Mouse (Mus musculus) stomach, embryonic 16.5 days (tissue): Measurements from ENCODE around the gene Fbln2. TPM values are rescaled to one million over a fixed set of nuclear protein-coding genes. Genes with fewer than 3 reads are reported as not detected.

Source experiments
- ATAC-seq: fragments of 200-750 bp; cut with Nextera tagmentation; 2 replicates; pipeline ENCODE4 v1.8.0; 2017; ENCODE audit warnings: moderate number of reproducible peaks, moderate TSS enrichment; ENCODE audit not compliant: insufficient read depth, low FRiP score
- H3K27ac ChIP-seq: fragments of 300-500 bp; sonication (generic); 2 replicates; pipeline ENCODE4 v1.5.1; 2014; ENCODE audit warnings: low read length
- H3K27me3 ChIP-seq: fragments of 300-500 bp; sonication (generic); 2 replicates; pipeline ENCODE4 v1.6.1; 2014; ENCODE audit warnings: low read length, control low read depth, mixed read lengths; ENCODE audit not compliant: control insufficient read depth, insufficient read depth
- H3K36me3 ChIP-seq: fragments of 300-500 bp; sonication (generic); 2 replicates; pipeline ENCODE4 v1.6.1; 2014; ENCODE audit warnings: low read length; ENCODE audit not compliant: control insufficient read depth, insufficient read depth
- H3K4me1 ChIP-seq: fragments of 300-500 bp; sonication (generic); 2 replicates; pipeline ENCODE4 v1.6.1; 2014; ENCODE audit warnings: low read length, control low read depth, mixed read lengths; ENCODE audit not compliant: control insufficient read depth, insufficient read depth
- H3K4me2 ChIP-seq: fragments of 300-500 bp; sonication (generic); 2 replicates; pipeline ENCODE4 v1.6.1; 2014; ENCODE audit warnings: low read depth, low read length, mixed read lengths
- H3K4me3 ChIP-seq: fragments of 300-500 bp; sonication (generic); replicated peaks from 2 replicates; pipeline ENCODE4 v1.5.1; 2014; ENCODE audit warnings: mild to moderate bottlenecking, low read length
- H3K9ac ChIP-seq: fragments of 300-500 bp; sonication (generic); 2 replicates; pipeline ENCODE4 v1.6.1; 2014; ENCODE audit warnings: low read length
- H3K9me3 ChIP-seq: fragments of 300-500 bp; sonication (generic); replicated peaks from 2 replicates; pipeline ENCODE4 v1.6.1; 2016; ENCODE audit warnings: low read length, control low read depth; ENCODE audit not compliant: control insufficient read depth
- WGBS: fragments of 180-500 bp; shearing (Covaris S2); extraction: QIAGEN DNeasy Blood & Tissue Kit; methylation state at CpG from one replicate; pipeline ENCODE4 v1.1.7; 2014; 5-methylcytosine and 5-hydroxymethylcytosine counted together
- polyA plus RNA-seq: library from polyadenylated mRNA; unstranded; fragments of >200 nt; fragmentation: Nextera tagmentation; extraction: Ambion mirVana; gene quantifications from 2 replicates; pipeline ENCODE4 v1.2.1, GENCODE M21; 2015

The Fbln2 gene
- polyA plus RNA-seq, 1 experiment from 2014 or later = 63.0 TPM

DNA sequence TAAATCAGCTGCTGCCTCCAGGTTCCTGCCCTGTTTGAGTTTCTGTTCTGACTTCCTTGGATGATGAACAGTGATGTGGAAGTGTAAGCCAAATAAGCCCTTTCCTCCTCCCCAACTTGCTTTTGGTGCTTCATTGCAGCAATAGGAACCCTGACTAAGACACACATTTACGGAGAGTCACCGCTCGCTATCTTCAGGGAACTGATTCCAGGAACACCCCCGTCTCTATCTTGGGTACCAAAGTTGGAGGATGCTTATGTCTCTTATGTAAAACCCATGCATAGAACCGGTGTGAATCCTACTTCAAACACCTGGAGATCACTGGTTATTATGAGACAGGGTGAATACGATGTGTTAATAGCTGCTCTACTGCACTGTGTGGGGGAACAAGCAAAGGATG is 31.1 kb downstream of the Fbln2 start:
- ATAC-seq = no peak
- WGBS = 83% methylated on average over 6 of the region's 6 CpGs
- H3K4me3 ChIP-seq = no peak overlapping the region
- H3K27ac ChIP-seq = no peak overlapping the region
- no peaks in the 10 kb centered on the region for H3K36me3 ChIP-seq
- H3K9ac ChIP-seq = no peak overlapping the region
- H3K27me3 ChIP-seq = no peaks in the 10 kb centered on the region
- no peaks in the 10 kb centered on the region for H3K9me3 ChIP-seq
- H3K4me2 ChIP-seq = no peak overlapping the region
- peaks cover 7% of the 10 kb centered on the region; the same call in 1 of the 2 replicates for H3K4me1 ChIP-seq

DNA sequence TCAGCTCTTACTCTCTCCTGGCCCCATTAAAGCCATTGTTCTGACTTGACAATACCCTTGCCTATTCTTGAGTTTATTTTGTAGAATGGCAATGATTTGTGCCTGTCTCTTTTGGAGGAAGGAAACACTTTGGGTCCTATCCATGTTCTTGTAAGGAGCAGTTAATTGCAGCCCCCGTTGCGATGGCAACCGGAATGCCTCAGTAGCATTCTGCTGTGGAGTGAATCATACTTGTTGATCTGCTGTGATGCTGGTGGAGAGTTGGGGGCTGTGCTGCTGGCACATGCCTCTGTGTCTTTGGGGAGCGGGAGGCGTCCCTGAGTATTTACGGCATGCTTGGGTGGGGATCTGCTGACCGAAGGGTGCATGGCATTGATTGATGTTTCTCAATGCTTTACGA is 32.1 kb downstream of the Fbln2 start:
- Histone ChIP-seq H3K9ac (no peak overlapping the region), H3K27ac (no peak overlapping the region), H3K9me3 (no peaks in the 10 kb centered on the region), H3K4me2 (no peak overlapping the region), H3K27me3 (no peaks in the 10 kb centered on the region), H3K4me1 (peaks cover 7% of the 10 kb centered on the region; the same call in 1 of the 2 replicates), H3K4me3 (no peak overlapping the region), H3K36me3 (no peaks in the 10 kb centered on the region)
- ATAC-seq = no peak
- WGBS = 57% methylated on average over 8 of the region's 8 CpGs

DNA sequence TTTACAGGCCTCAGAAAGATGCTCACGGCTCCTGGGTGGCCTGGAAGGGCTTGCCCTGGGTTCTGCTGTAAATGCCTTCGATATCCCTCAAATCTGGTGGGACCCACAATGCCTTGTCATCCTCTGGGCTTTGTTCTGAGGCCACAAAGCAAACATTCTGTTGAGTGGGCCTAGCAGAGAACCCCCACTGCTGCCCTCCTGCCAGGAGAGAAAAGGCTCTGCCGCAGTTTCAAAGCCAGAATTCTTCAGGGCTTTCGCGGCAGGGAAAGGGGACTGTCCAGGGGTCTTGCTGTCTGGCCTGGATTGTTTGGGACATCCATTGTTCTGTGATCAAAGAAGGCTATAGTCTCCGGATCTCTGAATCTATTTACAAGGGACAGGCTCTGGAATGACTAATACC is 33.1 kb downstream of the Fbln2 start:
- no peaks in the 10 kb centered on the region for H3K36me3 ChIP-seq
- no peak overlapping the region for H3K4me2 ChIP-seq
- peaks cover 6% of the 10 kb centered on the region; the same call in 1 of the 2 replicates for H3K4me1 ChIP-seq
- WGBS = 34% methylated on average over 6 of the region's 6 CpGs
- ATAC-seq = no peak
- no peak overlapping the region for H3K4me3 ChIP-seq
- no peaks in the 10 kb centered on the region for H3K9me3 ChIP-seq
- no peak overlapping the region for H3K9ac ChIP-seq
- no peak overlapping the region for H3K27ac ChIP-seq
- H3K27me3 ChIP-seq = no peaks in the 10 kb centered on the region

DNA sequence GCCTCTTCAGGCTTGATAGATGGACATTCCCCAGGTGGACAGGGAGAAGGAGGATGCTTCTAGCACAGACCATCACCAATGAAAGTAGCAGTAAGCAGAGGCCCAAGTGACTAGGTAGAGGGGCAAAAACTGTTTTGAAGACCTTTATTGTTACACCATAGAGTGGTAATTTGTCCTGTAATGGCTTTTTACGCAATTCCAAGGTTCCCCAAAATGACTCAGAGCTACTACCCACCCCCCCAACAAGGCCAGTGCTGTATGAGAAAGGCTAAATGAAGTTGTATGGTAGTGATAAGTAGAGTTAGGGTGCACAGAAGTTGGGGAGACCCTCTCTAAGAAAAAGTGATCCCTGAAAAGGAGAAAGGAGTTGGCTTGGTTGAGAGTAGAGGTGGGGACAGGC is 35.1 kb downstream of the Fbln2 start:
- Histone ChIP-seq H3K4me3 (no peak overlapping the region), H3K9ac (no peak overlapping the region), H3K27me3 (no peaks in the 10 kb centered on the region), H3K27ac (no peak overlapping the region), H3K4me1 (peaks cover 4% of the 10 kb centered on the region; the same call in 1 of the 2 replicates), H3K9me3 (no peaks in the 10 kb centered on the region), H3K4me2 (no peak overlapping the region), H3K36me3 (no peaks in the 10 kb centered on the region)
- no peak for ATAC-seq
- WGBS = 82% methylated on average over 1 of the region's 1 CpGs

DNA sequence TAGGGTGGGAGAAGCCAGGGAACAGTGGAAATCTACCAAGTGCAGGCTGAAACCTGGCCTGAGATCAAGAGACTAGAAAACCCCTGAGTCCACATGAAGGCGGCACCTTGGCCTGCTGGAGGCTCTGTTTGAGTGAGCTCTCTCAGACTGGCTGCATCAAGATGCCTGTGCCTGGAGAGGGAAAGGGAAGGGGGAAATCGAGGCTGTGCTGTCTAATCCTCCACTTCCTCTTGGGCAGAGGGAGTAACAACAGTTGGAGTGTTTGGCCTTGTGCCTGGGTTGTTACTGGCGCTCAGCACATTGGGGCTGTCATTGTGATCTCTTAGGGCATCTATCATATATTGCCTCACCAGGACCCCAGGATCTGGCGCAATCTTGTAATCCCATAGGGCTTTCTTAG is 36.4 kb downstream of the Fbln2 start:
- H3K9ac ChIP-seq = no peak overlapping the region
- no peaks in the 10 kb centered on the region for H3K27me3 ChIP-seq
- no peak overlapping the region for H3K4me2 ChIP-seq
- no peak overlapping the region for H3K4me3 ChIP-seq
- peaks cover 4% of the 10 kb centered on the region; the same call in 1 of the 2 replicates for H3K4me1 ChIP-seq
- H3K36me3 ChIP-seq = no peaks in the 10 kb centered on the region
- no peak overlapping the region for H3K27ac ChIP-seq
- no peaks in the 10 kb centered on the region for H3K9me3 ChIP-seq
- WGBS = 51% methylated on average over 4 of the region's 4 CpGs
- peak; percentile 44; the same call in 1 of the 2 replicates for ATAC-seq

DNA sequence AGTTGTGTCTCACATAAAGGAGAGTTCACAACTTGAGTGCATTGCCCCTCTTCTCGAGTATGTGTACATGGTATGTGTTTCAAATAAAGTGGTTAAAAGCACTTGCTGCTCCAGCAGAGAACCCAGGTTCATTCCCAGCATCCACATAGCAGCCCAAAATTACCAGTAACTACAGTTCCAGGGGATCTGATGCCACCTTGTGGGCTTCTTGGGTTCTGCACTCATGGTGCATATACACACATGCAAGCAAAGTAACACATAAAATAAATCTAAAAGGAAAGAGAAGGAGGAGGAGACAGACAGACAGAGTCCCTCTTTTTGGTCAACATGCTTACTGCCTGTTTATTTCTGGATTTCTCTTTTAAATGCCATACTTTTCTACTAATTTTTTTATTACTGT is 37.5 kb downstream of the Fbln2 start:
- H3K36me3 ChIP-seq = no peaks in the 10 kb centered on the region
- no peak for ATAC-seq
- no peak overlapping the region for H3K9ac ChIP-seq
- H3K4me3 ChIP-seq = no peak overlapping the region
- H3K9me3 ChIP-seq = no peaks in the 10 kb centered on the region
- peaks cover 4% of the 10 kb centered on the region; the same call in 1 of the 2 replicates for H3K4me1 ChIP-seq
- 90% methylated on average over 1 of the region's 1 CpGs for whole genome bisulfite sequencing
- no peak overlapping the region for H3K4me2 ChIP-seq
- no peaks in the 10 kb centered on the region for H3K27me3 ChIP-seq
- H3K27ac ChIP-seq = no peak overlapping the region

DNA sequence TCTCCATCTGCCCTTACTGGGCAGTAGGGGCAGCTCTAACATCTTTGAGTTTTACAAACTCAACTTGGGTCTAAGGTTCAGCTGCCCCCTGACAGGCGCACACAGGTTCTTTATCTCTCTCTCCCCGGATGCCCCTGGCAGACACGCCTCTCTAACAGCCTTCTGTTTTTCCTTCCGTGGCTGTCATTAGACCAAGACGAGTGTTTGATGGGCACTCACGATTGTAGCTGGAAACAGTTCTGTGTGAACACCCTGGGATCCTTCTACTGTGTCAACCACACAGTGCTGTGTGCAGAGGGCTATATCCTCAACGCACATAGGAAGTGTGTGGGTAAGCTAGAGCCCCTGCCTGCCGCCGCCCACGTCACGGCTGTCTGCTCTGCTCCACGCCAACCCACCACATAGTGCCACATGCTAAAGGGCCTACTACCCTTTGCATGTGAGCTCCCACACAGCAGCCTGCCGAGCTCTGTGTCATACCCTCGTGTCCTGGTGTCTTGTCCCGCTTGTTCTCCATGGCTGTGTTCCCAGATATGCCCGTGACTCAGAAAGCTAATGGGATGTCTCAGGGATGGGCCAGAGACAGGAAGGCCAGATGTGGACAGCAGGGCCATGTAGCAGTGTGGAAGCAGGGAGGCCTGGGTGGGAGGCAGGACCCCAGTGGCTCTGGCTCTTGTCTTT is 47.3 kb downstream of the Fbln2 start:
- Histone ChIP-seq H3K4me3 (no peak overlapping the region), H3K36me3 (no peaks in the 10 kb centered on the region), H3K4me2 (no peak overlapping the region), H3K27ac (no peak overlapping the region), H3K4me1 (peaks cover 8% of the 10 kb centered on the region), H3K27me3 (no peaks in the 10 kb centered on the region), H3K9me3 (no peaks in the 10 kb centered on the region), H3K9ac (no peak overlapping the region)
- peak; percentile 59; the same call in 1 of the 2 replicates for ATAC-seq
- WGBS = 70% methylated on average over 16 of the region's 16 CpGs

DNA sequence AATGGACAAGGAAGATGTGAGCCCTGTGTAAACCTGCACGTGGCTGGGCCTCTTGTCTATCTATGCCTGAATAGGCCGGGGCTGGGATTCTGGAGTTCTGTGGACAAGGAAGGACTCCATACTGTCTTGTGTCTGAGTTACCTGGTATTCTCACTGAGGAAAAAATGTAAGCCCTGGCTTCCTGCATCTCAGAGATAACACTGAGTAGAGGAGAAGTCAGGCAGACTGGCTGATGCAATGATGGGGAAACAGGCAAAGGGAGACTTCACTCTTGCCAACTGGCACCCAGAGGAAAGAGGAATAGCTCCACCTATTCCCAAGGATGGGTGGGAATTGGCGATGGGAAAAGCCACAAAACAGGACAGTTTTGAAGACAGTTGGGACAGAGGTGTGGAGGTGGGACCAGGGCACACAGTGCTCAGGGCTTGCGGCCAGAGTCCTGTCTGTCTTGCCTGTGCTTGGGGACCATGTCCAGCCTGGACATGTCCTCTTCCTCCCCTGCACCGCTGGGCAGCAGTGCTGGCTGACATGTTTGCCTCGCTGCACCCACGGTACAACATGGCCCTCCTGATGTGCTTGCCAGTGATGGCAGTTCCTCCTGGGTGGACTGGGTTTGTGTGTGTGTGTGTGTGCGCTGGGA is 48.2 kb downstream of the Fbln2 start:
- H3K27ac ChIP-seq = no peak overlapping the region; the same call in 1 of the 2 replicates
- ATAC-seq = no peak
- H3K9ac ChIP-seq = no peak overlapping the region
- H3K4me2 ChIP-seq = no peak overlapping the region
- H3K27me3 ChIP-seq = no peaks in the 10 kb centered on the region
- 75% methylated on average over 8 of the region's 8 CpGs for WGBS
- no peaks in the 10 kb centered on the region for H3K36me3 ChIP-seq
- no peak overlapping the region for H3K4me3 ChIP-seq
- peaks cover 8% of the 10 kb centered on the region for H3K4me1 ChIP-seq
- no peaks in the 10 kb centered on the region for H3K9me3 ChIP-seq

DNA sequence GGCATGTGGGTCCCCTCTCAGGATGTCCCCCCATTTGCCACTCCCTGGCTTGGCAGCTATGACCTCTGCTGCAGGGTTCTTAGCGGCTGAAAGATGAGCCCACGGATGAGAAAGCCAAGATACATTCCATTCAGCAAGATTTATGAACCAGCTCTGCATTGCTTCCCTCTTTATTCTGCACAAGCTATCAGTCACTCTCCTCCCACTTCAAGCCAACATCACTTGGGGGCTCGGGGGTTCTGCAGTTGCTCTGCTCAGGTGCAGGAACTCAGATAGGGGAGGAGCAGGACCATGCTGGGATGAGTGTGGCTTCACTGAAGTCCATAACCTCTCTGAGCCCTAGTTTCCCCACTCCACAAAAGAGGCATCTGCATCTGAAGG is 48.7 kb downstream of the Fbln2 start:
- peaks cover 8% of the 10 kb centered on the region for H3K4me1 ChIP-seq
- no peak overlapping the region for H3K9ac ChIP-seq
- H3K4me3 ChIP-seq = no peak overlapping the region
- H3K4me2 ChIP-seq = no peak overlapping the region
- 42% methylated on average over 3 of the region's 3 CpGs for WGBS
- no peaks in the 10 kb centered on the region for H3K36me3 ChIP-seq
- no peaks in the 10 kb centered on the region for H3K9me3 ChIP-seq
- H3K27me3 ChIP-seq = no peaks in the 10 kb centered on the region
- no peak for ATAC-seq
- no peak overlapping the region for H3K27ac ChIP-seq
